Mouse (Mus musculus) stomach, embryonic 14.5 days (tissue): ENCODE results near the gene Rtn4r. TPM values are rescaled to one million over a fixed set of nuclear protein-coding genes. Genes with fewer than 3 reads are reported as not detected.

Source experiments
- ATAC-seq: fragments of 200-750 bp; cut with Nextera tagmentation; 2 replicates; pipeline ENCODE4 v1.8.0; 2017; ENCODE audit warnings: low read depth, moderate TSS enrichment; ENCODE audit not compliant: insufficient number of reproducible peaks, insufficient read depth, low FRiP score
- H3K27ac ChIP-seq: fragments of 300-500 bp; sonication (generic); 2 replicates; pipeline ENCODE4 v1.5.1; 2014; ENCODE audit warnings: mild to moderate bottlenecking, low read length, moderate library complexity, mixed read lengths
- H3K27me3 ChIP-seq: fragments of 300-500 bp; sonication (generic); 2 replicates; pipeline ENCODE4 v1.6.1; 2014; ENCODE audit warnings: low read length, control low read depth, mixed read lengths; ENCODE audit not compliant: control insufficient read depth, insufficient read depth
- H3K36me3 ChIP-seq: fragments of 300-500 bp; sonication (generic); 2 replicates; pipeline ENCODE4 v1.6.1; 2014; ENCODE audit warnings: mild to moderate bottlenecking, control low read depth, low read length, moderate library complexity, mixed read lengths; ENCODE audit not compliant: control insufficient read depth, insufficient read depth
- H3K4me1 ChIP-seq: fragments of 300-500 bp; sonication (generic); 2 replicates; pipeline ENCODE4 v1.6.1; 2014; ENCODE audit warnings: low read length, control low read depth, mixed read lengths; ENCODE audit not compliant: control insufficient read depth, insufficient read depth
- H3K4me2 ChIP-seq: fragments of 300-500 bp; sonication (generic); replicated peaks from 2 replicates; pipeline ENCODE4 v1.6.1; 2014; ENCODE audit warnings: low read depth, low read length, control low read depth
- H3K4me3 ChIP-seq: fragments of 300-500 bp; sonication (generic); 2 replicates; pipeline ENCODE4 v1.5.1; 2014; ENCODE audit warnings: low read depth, low read length, control low read depth
- H3K9ac ChIP-seq: fragments of 300-500 bp; sonication (generic); replicated peaks from 2 replicates; pipeline ENCODE4 v1.6.1; 2014; ENCODE audit warnings: low read depth, mild to moderate bottlenecking, control low read depth, low read length, moderate library complexity, mixed read lengths
- H3K9me3 ChIP-seq: fragments of 300-500 bp; sonication (generic); 2 replicates; pipeline ENCODE4 v1.6.1; 2016; ENCODE audit warnings: low read depth, low read length, control low read depth; ENCODE audit not compliant: control insufficient read depth
- WGBS: fragments of 180-500 bp; shearing (Covaris S2); extraction: QIAGEN DNeasy Blood & Tissue Kit; methylation state at CpG from one replicate; pipeline ENCODE4 v1.1.7; 2014; 5-methylcytosine and 5-hydroxymethylcytosine counted together
- polyA plus RNA-seq: library from polyadenylated mRNA; unstranded; fragments of >200 nt; fragmentation: Nextera tagmentation; extraction: Ambion mirVana; gene quantifications from 2 replicates; pipeline ENCODE4 v1.2.1, GENCODE M21; 2014

The Rtn4r gene
- polyA plus RNA-seq, 1 experiment from 2014 or later: 2.1 TPM

- no peaks in the 10 kb centered on the region for H3K27me3 ChIP-seq
- H3K4me1 ChIP-seq: peaks cover 6% of the 10 kb centered on the region; the same call in 1 of the 2 replicates
- H3K4me3 ChIP-seq: no peak overlapping the region
- no peak overlapping the region for H3K27ac ChIP-seq
- H3K9me3 ChIP-seq: no peaks in the 10 kb centered on the region
- 79% methylated on average over 5 of the region's 5 CpGs for WGBS
- no peak overlapping the region for H3K4me2 ChIP-seq
- no peaks in the 10 kb centered on the region for H3K36me3 ChIP-seq
- ATAC-seq: no peak
- no peak overlapping the region for H3K9ac ChIP-seq
These were observed 7.8 kb downstream of the Rtn4r start for GRCm38 (mm10) chr16:18135196-18135595.

GRCm38 (mm10) chr16:18136015-18136414 is 8.6 kb downstream of the Rtn4r start:
- 56% methylated on average over 7 of the region's 7 CpGs for WGBS
- Histone ChIP-seq H3K9me3 (no peaks in the 10 kb centered on the region), H3K4me2 (no peak overlapping the region), H3K4me3 (no peak overlapping the region), H3K9ac (no peak overlapping the region), H3K27me3 (no peaks in the 10 kb centered on the region), H3K4me1 (no peaks in the 10 kb centered on the region), H3K36me3 (no peaks in the 10 kb centered on the region), H3K27ac (no peak overlapping the region)
- ATAC-seq: no peak

- Histone ChIP-seq H3K36me3 (no peaks in the 10 kb centered on the region), H3K4me2 (no peak overlapping the region), H3K27ac (no peak overlapping the region), H3K27me3 (no peaks in the 10 kb centered on the region), H3K9ac (0 out of 2 replicates have a peak overlapping the region, but pooled peaks have one; percentile 6), H3K4me3 (no peak overlapping the region), H3K9me3 (no peaks in the 10 kb centered on the region), H3K4me1 (0 out of 2 replicates have a peak, but pooled peaks cover 5% of the 10 kb centered on the region)
- 0 out of 2 replicates have a peak, but pooled peaks have one; percentile 2 for ATAC-seq
- WGBS: 67% methylated on average over 8 of the region's 8 CpGs
These were observed 16.8 kb downstream of the Rtn4r start for GRCm38 (mm10) chr16:18144201-18144600.

GRCm38 (mm10) chr16:18145341-18145867 is 18.0 kb downstream of the Rtn4r start:
- no peak for ATAC-seq
- no peak overlapping the region for H3K27ac ChIP-seq
- no peaks in the 10 kb centered on the region for H3K27me3 ChIP-seq
- H3K4me2 ChIP-seq: no peak overlapping the region
- H3K36me3 ChIP-seq: no peaks in the 10 kb centered on the region
- no peak overlapping the region for H3K4me3 ChIP-seq
- H3K9me3 ChIP-seq: no peaks in the 10 kb centered on the region
- no peak overlapping the region for H3K9ac ChIP-seq
- 0 out of 2 replicates have a peak, but pooled peaks cover 5% of the 10 kb centered on the region for H3K4me1 ChIP-seq
- WGBS: 73% methylated on average over 5 of the region's 6 CpGs

GRCm38 (mm10) chr16:18148208-18148876 is 20.9 kb downstream of the Rtn4r start:
- Histone ChIP-seq H3K36me3 (no peaks in the 10 kb centered on the region), H3K27me3 (no peaks in the 10 kb centered on the region), H3K4me1 (0 out of 2 replicates have a peak, but pooled peaks cover 5% of the 10 kb centered on the region), H3K9me3 (no peaks in the 10 kb centered on the region), H3K4me2 (no peak overlapping the region), H3K27ac (no peak overlapping the region), H3K4me3 (no peak overlapping the region), H3K9ac (no peak overlapping the region)
- no peak for ATAC-seq
- whole genome bisulfite sequencing: 37% methylated on average over 6 of the region's 6 CpGs

GRCm38 (mm10) chr16:18149205-18149604 is 21.8 kb downstream of the Rtn4r start:
- H3K4me2 ChIP-seq: no peak overlapping the region
- no peak overlapping the region for H3K9ac ChIP-seq
- H3K27ac ChIP-seq: no peak overlapping the region
- WGBS: 44% methylated on average over 6 of the region's 6 CpGs
- H3K27me3 ChIP-seq: no peaks in the 10 kb centered on the region
- peaks cover 8% of the 10 kb centered on the region; the same call in 1 of the 2 replicates for H3K4me1 ChIP-seq
- no peaks in the 10 kb centered on the region for H3K9me3 ChIP-seq
- H3K36me3 ChIP-seq: no peaks in the 10 kb centered on the region
- ATAC-seq: no peak
- H3K4me3 ChIP-seq: no peak overlapping the region

GRCm38 (mm10) chr16:18152189-18152588 is 24.7 kb downstream of the Rtn4r start:
- H3K4me2 ChIP-seq: no peak overlapping the region
- WGBS: 87% methylated on average over 12 of the region's 12 CpGs
- ATAC-seq: no peak
- no peaks in the 10 kb centered on the region for H3K27me3 ChIP-seq
- H3K4me1 ChIP-seq: peaks cover 22% of the 10 kb centered on the region
- H3K36me3 ChIP-seq: no peaks in the 10 kb centered on the region
- H3K9me3 ChIP-seq: no peaks in the 10 kb centered on the region
- H3K9ac ChIP-seq: no peak overlapping the region
- H3K4me3 ChIP-seq: no peak overlapping the region
- no peak overlapping the region for H3K27ac ChIP-seq

- H3K27me3 ChIP-seq: no peaks in the 10 kb centered on the region
These were observed 25.5 kb downstream of the Rtn4r start for GRCm38 (mm10) chr16:18152769-18153445.

More at GRCm38 (mm10) chr16:18152769-18153445, 25.5 kb downstream of the Rtn4r start:
- no peaks in the 10 kb centered on the region for H3K36me3 ChIP-seq
- H3K4me2 ChIP-seq: no peak overlapping the region
- H3K4me1 ChIP-seq: peaks cover 22% of the 10 kb centered on the region
- H3K9ac ChIP-seq: no peak overlapping the region
- ATAC-seq: no peak
- H3K9me3 ChIP-seq: no peaks in the 10 kb centered on the region
- H3K4me3 ChIP-seq: no peak overlapping the region
- no peak overlapping the region for H3K27ac ChIP-seq
- 89% methylated on average over 9 of the region's 9 CpGs for WGBS
